26 mouse cellular contexts compared by ENCODE assay signal in genomic region chr9:102371036-102371770, GRCm38 (mm10). TPM values are rescaled to one million over a fixed set of nuclear protein-coding genes. Genes with fewer than 3 reads are reported as not detected.
DNase-seq lines count a peak whose midpoint lies in the region; ATAC-seq and TF ChIP-seq lines count a peak whose summit lies in the region.
"Had no signal": no experiment of that assay in that cellular context is flagged by ENCODE, and none has a peak within 500 bp of the region (broad histone marks: within the 10 kb centered on the region; RNA-seq: fewer than 3 reads in every experiment).

No protein-coding gene starts in this region.

- no peak for DNase-seq in forebrain, postnatal 0 days
- DNase-seq in midbrain, embryonic 11.5 days (ENCODE audit: low spot score, missing footprints): peak; percentile 82
- peak; percentile 18 for DNase-seq in embryo, embryonic 10.5 days (ENCODE audit: low spot score)
- DNase-seq in limb, embryonic 14.5 days (ENCODE audit: low spot score): peak; percentile 5
- DNase-seq in lung, adult 2 months: no peak
- DNase-seq: adrenal gland, adult 8-10 months; cerebellum, adult 2 months; cerebellum, postnatal 25 days; gastrocnemius, adult 2 months; kidney, adult 18-20 months; kidney, postnatal 4 days; layer of hippocampus, adult 9-11 months; liver; right cerebral cortex, postnatal 25 days; spleen, adult 18-20 months; thymus, adult 18-20 months; thymus, postnatal 36 days had no signal

- H3K4me1 ChIP-seq in forebrain, postnatal 0 days (ENCODE audit: insufficient read depth): no peaks in the 10 kb centered on the region
- H3K4me1 ChIP-seq in forebrain, embryonic 16.5 days (replicated peaks; ENCODE audit: control insufficient read depth, insufficient read depth, low read length): no peaks in the 10 kb centered on the region
- H3K4me1 ChIP-seq in midbrain, embryonic 11.5 days (ENCODE audit: control insufficient read depth, insufficient read depth, low read length): no peaks in the 10 kb centered on the region
- H3K4me1 ChIP-seq in midbrain, embryonic 15.5 days: no peaks in the 10 kb centered on the region
- no peaks in the 10 kb centered on the region for H3K4me1 ChIP-seq in limb, embryonic 14.5 days (ENCODE audit: control insufficient read depth, insufficient read depth, low read length)
- no peaks in the 10 kb centered on the region for H3K4me1 ChIP-seq in lung, adult 2 months (ENCODE audit: control insufficient read depth, insufficient read depth, low read length)
- H3K4me1 ChIP-seq: hindbrain, embryonic 10.5 days; liver, embryonic 15.5 days had no signal

- H3K4me3 ChIP-seq in forebrain, postnatal 0 days (ENCODE audit: low read depth, low read length): no peak overlapping the region
- no peak overlapping the region for H3K4me3 ChIP-seq in forebrain, embryonic 16.5 days (replicated peaks; ENCODE audit: low read length)
- H3K4me3 ChIP-seq in midbrain, embryonic 11.5 days (ENCODE audit: low read depth, low read length): no peak overlapping the region
- no peak overlapping the region for H3K4me3 ChIP-seq in midbrain, embryonic 15.5 days
- no peak overlapping the region for H3K4me3 ChIP-seq in limb, embryonic 14.5 days (replicated peaks; ENCODE audit: low read length)
- H3K4me3 ChIP-seq in lung, adult 2 months (replicated peaks; ENCODE audit: extremely low read depth, low read depth, low read length): no peak overlapping the region
- H3K4me3 ChIP-seq: embryonic facial prominence, embryonic 12.5 days; gastrocnemius, adult 2 months; hindbrain, embryonic 10.5 days; left cerebral cortex, adult 2 months; liver, embryonic 15.5 days; midbrain, embryonic 10.5 days had no signal

- no peak overlapping the region for H3K4me2 ChIP-seq in forebrain, postnatal 0 days (ENCODE audit: low read depth)
- no peak overlapping the region for H3K4me2 ChIP-seq in forebrain, embryonic 16.5 days (ENCODE audit: low read length)
- H3K4me2 ChIP-seq in midbrain, embryonic 11.5 days: no peak overlapping the region
- H3K4me2 ChIP-seq in midbrain, embryonic 15.5 days: no peak overlapping the region
- no peak overlapping the region for H3K4me2 ChIP-seq in limb, embryonic 14.5 days (replicated peaks; ENCODE audit: low read depth, low read length, severe bottlenecking)
- H3K4me2 ChIP-seq: embryonic facial prominence, embryonic 12.5 days; liver, embryonic 15.5 days had no signal

- H3K36me3 ChIP-seq in forebrain, postnatal 0 days (ENCODE audit: insufficient read depth): no peaks in the 10 kb centered on the region
- no peaks in the 10 kb centered on the region for H3K36me3 ChIP-seq in forebrain, embryonic 16.5 days (ENCODE audit: control insufficient read depth, insufficient read depth)
- H3K36me3 ChIP-seq in midbrain, embryonic 11.5 days (ENCODE audit: control insufficient read depth, insufficient read depth, low read length): no peaks in the 10 kb centered on the region
- H3K36me3 ChIP-seq in midbrain, embryonic 15.5 days (replicated peaks): no peaks in the 10 kb centered on the region
- H3K36me3 ChIP-seq in limb, embryonic 14.5 days (ENCODE audit: control insufficient read depth, insufficient read depth, low read length): no peaks in the 10 kb centered on the region
- H3K36me3 ChIP-seq: embryonic facial prominence, embryonic 12.5 days; hindbrain, embryonic 10.5 days; liver, embryonic 15.5 days; midbrain, embryonic 10.5 days had no signal

- no peak for TF ChIP-seq POLR2A in limb, embryonic 14.5 days (IDR thresholded peaks at IDR 0.05; ENCODE audit: borderline replicate concordance, extremely low read depth, insufficient read depth, insufficient read length)
- TF ChIP-seq POLR2A in lung, adult 2 months (IDR thresholded peaks at IDR 0.05; ENCODE audit: borderline replicate concordance, extremely low read depth, low read depth, low read length): no peak

- no peaks in the 10 kb centered on the region for H3K9me3 ChIP-seq in forebrain, postnatal 0 days (ENCODE audit: low read length)
- no peaks in the 10 kb centered on the region for H3K9me3 ChIP-seq in forebrain, embryonic 16.5 days (ENCODE audit: control insufficient read depth, low read length)
- no peaks in the 10 kb centered on the region for H3K9me3 ChIP-seq in midbrain, embryonic 11.5 days (ENCODE audit: control insufficient read depth, low read length)
- no peaks in the 10 kb centered on the region for H3K9me3 ChIP-seq in midbrain, embryonic 15.5 days
- no peaks in the 10 kb centered on the region for H3K9me3 ChIP-seq in limb, embryonic 14.5 days (ENCODE audit: control insufficient read depth, low read length)
- H3K9me3 ChIP-seq: embryonic facial prominence, embryonic 12.5 days; hindbrain, embryonic 10.5 days; liver, embryonic 15.5 days; midbrain, embryonic 10.5 days had no signal

- 0 out of 2 replicates have a peak, but pooled peaks have one; percentile 25 for TF ChIP-seq CTCF in forebrain, postnatal 0 days (IDR thresholded peaks at IDR 0.05; ENCODE audit: low read depth)
- no peak for TF ChIP-seq CTCF in lung, adult 2 months (IDR thresholded peaks at IDR 0.05; ENCODE audit: insufficient read depth, low read length)

- H3K27ac ChIP-seq in forebrain, postnatal 0 days (ENCODE audit: low read depth, low read length): no peak overlapping the region
- no peak overlapping the region for H3K27ac ChIP-seq in forebrain, embryonic 16.5 days (ENCODE audit: low read length)
- H3K27ac ChIP-seq in midbrain, embryonic 11.5 days (ENCODE audit: low read depth, low read length): no peak overlapping the region
- H3K27ac ChIP-seq in midbrain, embryonic 15.5 days: no peak overlapping the region
- no peak overlapping the region for H3K27ac ChIP-seq in limb, embryonic 14.5 days (replicated peaks; ENCODE audit: low read depth, low read length)
- H3K27ac ChIP-seq: gastrocnemius, adult 2 months; hindbrain, embryonic 10.5 days; left cerebral cortex, adult 2 months; liver, embryonic 15.5 days; midbrain, embryonic 10.5 days had no signal

- ATAC-seq in forebrain, postnatal 0 days: 0 out of 2 replicates have a peak, but pooled peaks have one; percentile 23
- ATAC-seq in forebrain, embryonic 16.5 days: no peak
- ATAC-seq in midbrain, embryonic 11.5 days (ENCODE audit: low FRiP score): no peak
- ATAC-seq in midbrain, embryonic 15.5 days (replicated peaks): no peak
- no peak for ATAC-seq in limb, embryonic 14.5 days (ENCODE audit: low FRiP score, low read depth)
- ATAC-seq: activated CD4-positive, CD25-positive, alpha-beta regulatory T cell, adult 4 months; lung, postnatal 0 days had no signal

- WGBS in forebrain, postnatal 0 days: 54% methylated on average over 14 of the region's 14 CpGs
- 54% methylated on average over 14 of the region's 14 CpGs for WGBS in forebrain, embryonic 16.5 days
- 54% methylated on average over 14 of the region's 14 CpGs for WGBS in midbrain, embryonic 11.5 days
- 44% methylated on average over 14 of the region's 14 CpGs for WGBS in midbrain, embryonic 15.5 days
- WGBS in limb, embryonic 14.5 days: 54% methylated on average over 14 of the region's 14 CpGs
- 43% methylated on average over 14 of the region's 14 CpGs for WGBS in lung, adult 2 months

- no peak overlapping the region for H3K9ac ChIP-seq in forebrain, postnatal 0 days
- H3K9ac ChIP-seq in forebrain, embryonic 16.5 days (replicated peaks; ENCODE audit: low read depth, low read length): no peak overlapping the region
- H3K9ac ChIP-seq in midbrain, embryonic 11.5 days (ENCODE audit: low read length): no peak overlapping the region
- H3K9ac ChIP-seq in midbrain, embryonic 15.5 days: no peak overlapping the region
- H3K9ac ChIP-seq in limb, embryonic 14.5 days (ENCODE audit: low read depth, low read length, severe bottlenecking): no peak overlapping the region
- H3K9ac ChIP-seq: embryonic facial prominence, embryonic 12.5 days; liver, embryonic 15.5 days had no signal

- no peaks in the 10 kb centered on the region for H3K27me3 ChIP-seq in forebrain, postnatal 0 days (ENCODE audit: insufficient read depth, low read length)
- no peaks in the 10 kb centered on the region for H3K27me3 ChIP-seq in forebrain, embryonic 16.5 days (replicated peaks; ENCODE audit: control insufficient read depth, insufficient read depth, low read length)
- no peaks in the 10 kb centered on the region for H3K27me3 ChIP-seq in midbrain, embryonic 11.5 days (ENCODE audit: control insufficient read depth, insufficient read depth, low read length)
- H3K27me3 ChIP-seq in midbrain, embryonic 15.5 days (replicated peaks): no peaks in the 10 kb centered on the region
- H3K27me3 ChIP-seq in limb, embryonic 14.5 days (ENCODE audit: control insufficient read depth, insufficient read depth, low read length): no peaks in the 10 kb centered on the region
- H3K27me3 ChIP-seq: embryonic facial prominence, embryonic 12.5 days; liver, embryonic 15.5 days had no signal

RNA-seq across cellular contexts. Expression of gene Ephb1, which starts 16.7 kb away (rescaled TPM):
- 37.7 and 48.6 TPM in 2 replicates for total RNA-seq in forebrain, postnatal 0 days (2014; rRNA removed)
- 26.8 and 34.9 TPM in 2 replicates for polyA plus RNA-seq in forebrain, postnatal 0 days (2015; fragmentation: Nextera tagmentation; extraction: Ambion mirVana)
- polyA plus RNA-seq in forebrain, embryonic 16.5 days (2015; fragmentation: Nextera tagmentation; extraction: Ambion mirVana): 45.4 and 48.8 TPM in 2 replicates
- polyA plus RNA-seq in midbrain, embryonic 11.5 days (2014; fragmentation: Nextera tagmentation; extraction: Ambion mirVana): 17.8 and 18.8 TPM in 2 replicates
- polyA plus RNA-seq in midbrain, embryonic 15.5 days (2015; fragmentation: Nextera tagmentation; extraction: Ambion mirVana): 90.2 and 92.9 TPM in 2 replicates
- polyA plus RNA-seq in limb, embryonic 14.5 days (2012; rRNA removed): 4.1 and 4.4 TPM in 2 replicates
- 4.1 and 4.2 TPM in 2 replicates for polyA plus RNA-seq in limb, embryonic 14.5 days (2014; fragmentation: Nextera tagmentation; extraction: Ambion mirVana)
- polyA plus RNA-seq in lung, adult 2 months (2012; rRNA removed): 1.00 and 1.1 TPM in 2 replicates
- polyA plus RNA-seq: activated CD4-positive, CD25-positive, alpha-beta regulatory T cell, adult 4 months had no signal

Comparison
In these comparisons a context has a peak if more than half of its experiments do, and no peak if none do; other contexts are left out.
1. DNase-seq: peak in midbrain, embryonic 11.5 days (single experiment), embryo, embryonic 10.5 days (single experiment) and limb, embryonic 14.5 days (single experiment); none in forebrain, postnatal 0 days (single experiment) and lung, adult 2 months (single experiment).